Mouse (Mus musculus): ENCODE data around the gene Ap3d1. TPM values are rescaled to one million over a fixed set of nuclear protein-coding genes. Genes with fewer than 3 reads are reported as not detected.

Gene Ap3d1
- 10 to 100 TPM; 20.9 to 33.0 (median 29.8) TPM for polyA plus RNA-seq (2017; shearing (Covaris generic))

- ATAC-seq = peak; percentile 100
Measured at GRCm38 (mm10) chr10:80742180-80742978, at the start of gene Ap3d1. TSS of gene Ap3d1 (minus strand) at chr10:80742264.

DNA sequence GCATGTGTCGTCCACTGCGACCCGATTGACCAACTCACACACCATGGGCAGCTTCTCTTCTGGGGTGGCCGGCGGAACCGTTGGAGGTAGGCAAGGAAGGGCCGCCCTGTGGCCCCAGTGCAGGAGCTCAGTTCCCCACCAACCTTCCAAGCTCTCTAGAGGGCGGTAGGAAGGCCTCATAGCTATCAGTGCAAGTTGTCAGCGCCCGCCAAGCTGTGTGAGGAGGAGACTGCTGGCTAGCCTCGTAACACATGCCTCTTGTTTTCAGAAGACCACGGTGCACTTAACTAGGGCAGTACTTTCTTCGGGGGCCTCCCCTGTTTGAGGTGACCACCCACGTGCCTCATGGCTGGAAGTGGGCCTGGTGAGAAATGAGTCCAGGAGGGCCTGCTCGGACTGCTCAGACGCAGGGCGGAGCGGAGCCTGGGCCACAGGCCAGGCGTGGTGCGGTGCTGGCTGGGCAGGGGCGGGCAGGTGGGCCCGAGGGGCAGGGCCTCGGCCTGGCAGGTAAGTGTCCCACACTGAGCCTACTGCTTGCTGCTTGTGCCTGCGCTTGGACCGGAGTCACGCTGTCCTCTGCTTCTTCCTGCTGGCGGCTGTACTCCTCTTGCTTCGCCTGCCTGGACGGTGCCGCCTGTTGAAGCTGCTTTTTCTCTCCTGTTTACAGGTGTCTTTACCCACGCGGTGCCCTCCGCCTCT is 49.6 kb upstream of the Ap3d1 start:
- ATAC-seq = no peak

GRCm38 (mm10) chr10:80790761-80791404 is 48.8 kb upstream of the Ap3d1 start:
- ATAC-seq = no peak

DNA sequence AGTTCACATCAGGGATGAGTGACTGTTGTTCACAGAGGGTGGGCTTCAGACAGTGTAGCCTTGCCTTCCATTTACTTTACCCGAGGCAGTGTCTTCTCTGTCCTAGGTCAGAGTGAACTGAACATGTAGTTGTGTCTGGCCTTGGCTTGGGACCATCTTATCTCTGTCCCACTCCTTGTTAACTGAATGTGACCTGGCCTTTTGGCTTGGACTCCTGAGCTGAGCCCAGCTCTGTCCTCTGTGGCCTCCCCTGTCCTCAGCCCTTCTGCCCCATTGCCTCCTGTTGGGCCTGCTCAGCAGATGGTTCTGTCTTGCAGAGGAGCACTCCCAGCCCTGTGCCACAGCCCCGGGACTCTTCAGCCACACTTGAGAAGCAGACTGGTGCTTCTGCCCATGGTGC is 45.5 kb upstream of the Ap3d1 start:
- ATAC-seq = no peak

GRCm38 (mm10) chr10:80785963-80786362 is 43.9 kb upstream of the Ap3d1 start:
- no peak for ATAC-seq

DNA sequence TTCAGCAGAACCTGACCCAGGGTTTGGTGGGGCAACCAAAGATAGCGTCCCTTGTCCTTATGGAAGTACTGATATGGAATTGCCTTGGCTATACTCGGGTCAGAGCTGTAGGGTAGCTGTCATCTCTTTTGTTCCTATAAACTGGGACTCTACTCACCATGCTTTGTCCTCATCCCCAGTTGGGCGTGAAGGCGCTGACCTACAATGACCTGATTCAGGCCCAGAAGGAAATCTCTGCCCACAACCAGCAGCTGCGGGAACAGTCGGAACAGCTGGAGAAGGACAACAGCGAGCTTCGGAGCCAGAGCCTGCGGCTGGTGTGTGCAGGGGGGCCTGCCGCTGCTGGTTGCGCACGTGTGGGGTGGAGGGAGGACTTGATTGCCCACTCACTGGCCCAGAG is 42.8 kb upstream of the Ap3d1 start:
- ATAC-seq = no peak

DNA sequence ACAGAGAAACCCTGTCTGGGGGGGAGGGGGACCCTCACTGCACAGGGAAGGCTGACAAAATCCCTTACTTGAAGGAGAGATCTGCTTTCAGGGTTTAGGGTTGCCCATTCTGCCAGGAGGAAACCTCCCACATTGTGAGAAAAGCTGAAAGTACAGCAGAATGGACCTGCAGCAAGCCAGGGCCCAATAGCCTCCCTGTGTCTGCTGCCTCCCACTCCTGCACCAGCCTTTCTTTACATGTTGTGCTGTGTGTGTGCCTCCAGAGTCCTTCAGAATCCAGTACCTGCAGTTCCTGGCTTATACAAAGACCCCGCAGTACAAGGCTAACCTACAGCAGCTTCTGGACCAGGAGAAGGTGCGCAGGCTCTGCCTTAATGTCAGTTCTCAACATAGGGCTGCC is 42.2 kb upstream of the Ap3d1 start:
- no peak for ATAC-seq

- no peak for ATAC-seq
Measured at GRCm38 (mm10) chr10:80779565-80779964, 37.5 kb upstream of the Ap3d1 start.

- no peak for ATAC-seq
Measured at GRCm38 (mm10) chr10:80777123-80777522, 35.1 kb upstream of the Ap3d1 start.

- no peak for ATAC-seq
Measured at GRCm38 (mm10) chr10:80776358-80776869, 34.4 kb upstream of the Ap3d1 start.

- no peak for ATAC-seq
Measured at GRCm38 (mm10) chr10:80775731-80776130, 33.7 kb upstream of the Ap3d1 start.

DNA sequence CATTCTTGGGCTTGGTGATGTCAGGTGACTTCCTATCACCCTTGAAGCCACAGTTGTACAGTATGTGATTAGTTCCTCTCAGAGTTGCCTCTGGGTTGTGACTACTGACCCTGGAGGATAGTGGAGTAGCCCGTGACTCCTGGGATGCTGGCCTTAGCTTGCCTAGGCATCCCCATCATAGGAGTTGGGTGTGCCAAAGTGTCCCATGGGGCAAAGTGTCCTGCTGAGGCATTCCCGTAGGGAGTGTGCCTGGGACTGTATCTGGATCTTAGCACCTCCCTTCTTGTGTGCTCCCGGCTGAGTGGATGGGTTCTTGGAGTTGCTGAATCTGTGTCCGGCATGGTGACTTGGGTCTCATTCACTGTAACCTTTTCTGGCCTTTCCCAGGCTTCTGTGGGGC is 32.9 kb upstream of the Ap3d1 start:
- ATAC-seq = no peak

GRCm38 (mm10) chr10:80774549-80774948 is 32.5 kb upstream of the Ap3d1 start:
- ATAC-seq = peak; percentile 72

GRCm38 (mm10) chr10:80773816-80774215 is 31.8 kb upstream of the Ap3d1 start:
- ATAC-seq = no peak

- no peak for ATAC-seq
Measured at GRCm38 (mm10) chr10:80768365-80768764, 26.3 kb upstream of the Ap3d1 start.

GRCm38 (mm10) chr10:80766161-80766815 is 24.2 kb upstream of the Ap3d1 start:
- ATAC-seq = no peak

DNA sequence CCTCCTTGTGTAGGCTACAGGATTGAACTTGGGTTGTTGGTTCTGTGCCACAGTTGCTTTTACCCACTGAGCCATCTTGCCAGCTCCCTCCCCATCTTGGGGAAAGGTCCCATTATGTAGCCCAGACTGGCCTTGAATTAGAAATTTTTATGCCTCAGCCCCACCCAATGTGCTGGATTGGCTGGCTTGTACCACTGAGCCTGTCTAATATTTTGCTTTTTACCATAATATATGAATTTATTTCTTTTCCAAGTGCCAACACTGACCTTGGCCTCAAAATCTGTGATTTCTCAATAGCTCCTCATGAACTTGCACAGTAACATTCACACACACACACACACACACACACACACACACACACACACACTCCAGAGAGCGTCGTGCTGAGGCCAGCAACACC is 23.7 kb upstream of the Ap3d1 start:
- no peak for ATAC-seq

DNA sequence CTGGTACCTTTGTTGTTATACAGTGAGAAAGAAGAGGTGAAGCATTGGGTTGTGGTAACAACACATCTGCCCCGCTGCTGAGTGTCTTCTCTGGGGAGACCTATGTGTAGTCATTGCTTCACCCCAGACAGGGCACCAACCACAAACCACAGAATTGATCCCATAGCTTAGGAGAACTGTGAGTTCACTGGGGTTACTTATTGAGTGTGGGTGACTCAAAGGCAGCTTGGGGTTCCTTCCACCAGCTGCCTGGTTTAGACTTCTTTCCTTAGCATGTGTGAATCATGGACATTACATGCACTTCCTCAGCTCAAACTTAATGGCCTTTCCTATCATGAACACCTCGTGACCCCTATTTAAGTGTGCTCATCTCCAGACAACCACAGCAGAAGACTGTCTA is 21.4 kb upstream of the Ap3d1 start:
- peak; percentile 35 for ATAC-seq

- no peak for ATAC-seq
Measured at GRCm38 (mm10) chr10:80761821-80762220, 19.8 kb upstream of the Ap3d1 start.

GRCm38 (mm10) chr10:80760596-80761524 is 18.8 kb upstream of the Ap3d1 start:
- no peak for ATAC-seq

- ATAC-seq = no peak
Measured at GRCm38 (mm10) chr10:80758651-80759050, 16.6 kb upstream of the Ap3d1 start.

GRCm38 (mm10) chr10:80757717-80758116 is 15.7 kb upstream of the Ap3d1 start:
- ATAC-seq = no peak

All from inflammation-experienced regulatory T-cells, adult 6 months (primary cell).